Mouse (Mus musculus): ENCODE results near the gene Nab2.

The Nab2 gene

GRCm38 (mm10) chr10:127616261-127616679 is 52.1 kb downstream of the Nab2 start:
- in situ Hi-C loops (cut with MseI, MboI), result no loop called here

DNA sequence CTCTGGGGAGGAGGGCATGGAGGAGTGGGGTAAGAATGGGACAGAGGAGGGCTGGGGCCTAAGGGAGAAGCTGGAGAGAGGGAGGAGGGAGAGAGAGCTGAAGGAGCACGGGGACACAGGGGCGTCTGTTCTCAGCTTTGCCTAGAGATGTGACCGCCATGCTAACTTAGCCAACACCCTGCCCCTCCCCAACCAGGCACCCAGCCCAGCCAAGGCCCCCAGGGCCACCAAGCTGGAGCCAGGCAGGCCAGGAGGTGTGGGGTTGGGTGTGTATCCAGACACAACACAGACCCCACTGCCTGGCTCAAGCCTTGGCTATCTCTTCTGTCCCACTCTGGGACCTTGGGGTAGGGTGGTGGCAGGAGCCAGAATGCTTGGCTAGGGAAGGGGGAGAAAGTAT is 52.8 kb downstream of the Nab2 start:
- in situ Hi-C loops (cut with MseI, MboI), result no loop called here

- in situ Hi-C loops (cut with MseI, MboI), result no loop called here
These were observed 53.4 kb downstream of the Nab2 start for GRCm38 (mm10) chr10:127615034-127615374.

- in situ Hi-C loops (cut with MseI, MboI), result no loop called here
These were observed 53.9 kb downstream of the Nab2 start for GRCm38 (mm10) chr10:127614236-127615033.

DNA sequence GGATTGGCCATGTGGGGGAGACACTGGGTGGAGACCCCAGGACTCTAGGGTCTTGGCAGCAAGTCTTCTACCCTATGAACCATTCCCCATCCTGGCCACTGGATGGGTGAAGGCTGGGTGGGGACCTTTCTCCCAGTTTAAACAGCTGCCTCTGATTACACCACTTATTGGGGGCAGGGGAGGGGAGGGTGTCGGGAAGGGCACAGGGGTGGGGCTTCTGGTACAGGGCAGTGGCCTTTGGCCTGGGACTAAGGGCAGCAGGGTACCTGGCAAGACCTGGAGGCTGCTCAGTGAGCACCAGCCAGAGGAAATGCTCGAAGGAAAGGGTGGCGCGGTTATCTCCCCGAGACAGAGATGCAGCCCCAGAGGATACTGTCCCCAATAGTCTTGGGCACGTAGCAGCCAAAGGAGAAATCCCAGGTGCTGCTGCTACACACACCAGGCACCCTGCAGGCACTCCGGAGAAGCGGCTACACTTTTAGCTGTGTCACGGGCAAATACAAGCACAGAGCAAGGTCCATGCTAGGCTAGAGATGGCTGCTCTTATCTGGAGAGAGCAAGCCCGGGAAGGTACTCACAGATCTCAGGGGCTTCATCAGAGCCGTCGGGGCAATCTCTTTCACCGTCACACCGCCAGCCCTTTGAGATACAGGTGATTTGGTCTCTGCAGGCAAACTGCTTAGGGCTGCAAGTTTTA is 56.1 kb downstream of the Nab2 start:
- in situ Hi-C loops (cut with MseI, MboI), result no loop called here
